Mouse (Mus musculus): ENCODE results near the gene Kirrel3. TPM values are rescaled to one million over a fixed set of nuclear protein-coding genes. Genes with fewer than 3 reads are reported as not detected.
A peak's percentile ranks its signal among the peaks of the same experiment; 100 is the strongest.

Kirrel3 gene
- total and polyA plus RNA-seq, 2 experiments from 2014 or later, result 0.29 to 0.42 TPM

DNA sequence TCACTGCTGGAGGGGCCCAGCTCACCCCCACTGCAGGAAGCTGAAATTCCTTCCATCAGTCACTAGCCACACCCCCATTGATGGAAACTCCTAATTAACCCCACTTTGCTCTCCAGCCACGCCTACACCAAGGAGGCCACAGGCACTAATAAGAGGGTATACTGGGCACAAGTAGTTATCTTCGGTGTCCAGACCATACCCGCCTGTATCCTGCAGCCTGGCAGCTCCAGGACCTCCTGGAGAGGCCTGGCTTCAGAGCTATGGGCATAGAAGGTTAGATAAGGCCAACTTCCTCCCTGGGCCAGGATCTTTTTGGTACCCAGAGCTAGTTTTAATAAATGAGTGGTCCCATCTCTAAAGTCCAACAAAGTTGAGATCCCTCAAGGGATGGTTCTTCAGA is 503.0 kb downstream of the Kirrel3 start:
- no peak overlapping the region for H3K27ac ChIP-seq (ENCODE audit: low read depth)
- H3K27me3 ChIP-seq (ENCODE audit: control insufficient read depth, insufficient read depth, low read length), result no peaks in the 10 kb centered on the region
- 86% methylated on average over 3 of the region's 3 CpGs for WGBS
- no peak overlapping the region for H3K4me2 ChIP-seq (ENCODE audit: low read depth, low read length)
- H3K4me1 ChIP-seq (ENCODE audit: control insufficient read depth, insufficient read depth), result peaks cover 8% of the 10 kb centered on the region
- no peaks in the 10 kb centered on the region for H3K9me3 ChIP-seq (replicated peaks; ENCODE audit: control insufficient read depth, low read length)
- no peak overlapping the region for H3K4me3 ChIP-seq (ENCODE audit: low read depth, low read length)
- ATAC-seq (ENCODE audit: insufficient read depth, low read depth) (no peak), DNase-seq (ENCODE audit: low spot score) (no peak)
- H3K9ac ChIP-seq (replicated peaks; ENCODE audit: low read depth, low read length), result no peak overlapping the region
- TF ChIP-seq CTCF (IDR thresholded peaks at IDR 0.05; ENCODE audit: low read depth) (no peak), EP300 (IDR thresholded peaks at IDR 0.05; ENCODE audit: low read depth) (no peak)
- H3K36me3 ChIP-seq (replicated peaks; ENCODE audit: control insufficient read depth, insufficient read depth, low read length), result no peaks in the 10 kb centered on the region

DNA sequence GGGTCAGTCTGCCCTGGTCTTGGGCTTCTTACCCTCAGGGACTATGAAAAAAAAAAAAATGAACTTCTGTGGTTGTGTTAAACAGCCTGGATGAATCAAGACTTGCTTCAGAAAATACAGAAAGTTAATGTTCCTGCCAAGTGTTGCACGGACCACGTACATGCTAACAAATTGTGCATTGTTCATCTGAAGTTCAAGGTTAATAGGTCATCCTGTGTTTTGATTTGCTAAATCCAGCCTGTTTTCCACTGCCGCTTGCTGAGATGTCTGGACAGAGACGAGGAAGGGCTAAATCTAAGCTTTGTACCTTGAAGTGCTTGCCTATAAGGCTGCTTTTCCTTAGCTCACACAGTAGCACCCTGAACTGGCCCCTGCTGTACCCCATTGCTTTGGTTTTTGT is 506.5 kb downstream of the Kirrel3 start:
- Histone ChIP-seq H3K27ac (ENCODE audit: low read depth) (peak overlapping the region; percentile 89; the same call in 1 of the 2 replicates), H3K9me3 (replicated peaks; ENCODE audit: control insufficient read depth, low read length) (no peaks in the 10 kb centered on the region), H3K4me3 (ENCODE audit: low read depth, low read length) (no peak overlapping the region), H3K4me2 (ENCODE audit: low read depth, low read length) (no peak overlapping the region), H3K9ac (replicated peaks; ENCODE audit: low read depth, low read length) (no peak overlapping the region), H3K4me1 (ENCODE audit: control insufficient read depth, insufficient read depth) (peaks cover 27% of the 10 kb centered on the region), H3K27me3 (ENCODE audit: control insufficient read depth, insufficient read depth, low read length) (no peaks in the 10 kb centered on the region), H3K36me3 (replicated peaks; ENCODE audit: control insufficient read depth, insufficient read depth, low read length) (no peaks in the 10 kb centered on the region)
- TF ChIP-seq CTCF (IDR thresholded peaks at IDR 0.05; ENCODE audit: low read depth), result no peak
- no peak for TF ChIP-seq EP300 (IDR thresholded peaks at IDR 0.05; ENCODE audit: low read depth)
- 49% methylated on average over 4 of the region's 4 CpGs for WGBS
- ATAC-seq (ENCODE audit: insufficient read depth, low read depth) (no peak), DNase-seq (ENCODE audit: low spot score) (peak; percentile 65)

DNA sequence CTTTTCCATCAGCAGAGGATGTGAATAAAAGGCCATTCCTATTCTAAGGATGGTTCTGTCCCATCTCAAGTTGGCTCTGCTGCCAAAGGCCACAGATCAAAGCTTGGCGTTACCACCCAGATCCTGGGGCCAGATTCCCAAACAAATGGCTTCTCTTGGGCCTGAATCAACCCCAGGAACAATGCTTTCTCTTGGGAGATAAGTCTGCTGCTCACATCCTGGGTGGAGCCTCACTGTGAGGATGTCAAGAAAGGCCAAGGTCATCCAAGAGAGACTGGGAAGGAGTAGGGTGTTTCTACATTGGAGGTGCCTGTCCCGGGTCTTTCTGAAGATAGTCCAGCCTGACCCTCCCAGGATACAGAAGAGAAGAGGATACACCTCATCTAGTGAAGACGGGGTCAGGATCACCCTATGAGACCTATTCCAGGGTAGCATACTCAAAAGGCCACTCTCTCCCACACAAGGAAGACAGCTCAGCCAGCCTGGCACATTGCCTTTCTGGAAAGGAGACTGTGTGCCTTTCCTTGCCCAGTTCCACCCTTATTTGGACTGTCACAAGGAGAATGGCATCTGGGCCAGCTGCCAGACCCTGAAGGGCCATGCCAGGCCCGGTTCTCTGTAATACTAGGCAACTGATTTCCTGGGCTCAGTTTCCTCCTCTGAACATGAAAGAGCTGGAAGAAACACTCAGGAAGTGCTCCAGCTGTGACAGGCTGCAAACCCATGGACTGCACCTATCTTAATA is 507.9 kb downstream of the Kirrel3 start:
- Histone ChIP-seq H3K9me3 (replicated peaks; ENCODE audit: control insufficient read depth, low read length) (no peaks in the 10 kb centered on the region), H3K27me3 (ENCODE audit: control insufficient read depth, insufficient read depth, low read length) (no peaks in the 10 kb centered on the region), H3K4me3 (ENCODE audit: low read depth, low read length) (no peak overlapping the region), H3K9ac (replicated peaks; ENCODE audit: low read depth, low read length) (no peak overlapping the region), H3K4me2 (ENCODE audit: low read depth, low read length) (no peak overlapping the region), H3K36me3 (replicated peaks; ENCODE audit: control insufficient read depth, insufficient read depth, low read length) (no peaks in the 10 kb centered on the region), H3K27ac (ENCODE audit: low read depth) (peak overlapping the region; percentile 89), H3K4me1 (ENCODE audit: control insufficient read depth, insufficient read depth) (peaks cover 38% of the 10 kb centered on the region)
- WGBS, result 28% methylated on average over 4 of the region's 4 CpGs
- DNase-seq (ENCODE audit: low spot score) (peak; percentile 73), ATAC-seq (ENCODE audit: insufficient read depth, low read depth) (peak; percentile 86)
- no peak; the same call in 1 of the 2 replicates for TF ChIP-seq EP300 (IDR thresholded peaks at IDR 0.05; ENCODE audit: low read depth)
- TF ChIP-seq CTCF (IDR thresholded peaks at IDR 0.05; ENCODE audit: low read depth), result no peak

DNA sequence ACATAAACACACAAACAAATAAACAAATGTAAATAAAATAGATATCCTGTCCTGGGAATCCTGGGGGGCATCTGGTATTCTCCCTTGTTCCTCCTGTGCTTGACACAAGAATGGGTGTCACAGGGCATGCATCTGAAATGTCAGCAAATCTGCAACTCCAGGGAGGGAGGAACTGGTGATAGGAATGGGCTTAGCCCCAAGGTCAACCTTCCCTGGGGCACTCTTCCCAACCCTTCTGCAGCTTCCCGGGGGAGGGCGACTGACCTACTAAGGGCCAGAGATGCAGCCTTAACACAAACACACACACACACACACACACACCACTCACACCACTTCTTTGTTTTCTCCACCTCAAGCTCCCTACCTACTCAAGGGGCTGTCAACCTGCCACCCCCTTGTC is 509.4 kb downstream of the Kirrel3 start:
- Histone ChIP-seq H3K27ac (ENCODE audit: low read depth) (peak overlapping the region; percentile 89; the same call in 1 of the 2 replicates), H3K4me1 (ENCODE audit: control insufficient read depth, insufficient read depth) (peaks cover 45% of the 10 kb centered on the region)

DNA sequence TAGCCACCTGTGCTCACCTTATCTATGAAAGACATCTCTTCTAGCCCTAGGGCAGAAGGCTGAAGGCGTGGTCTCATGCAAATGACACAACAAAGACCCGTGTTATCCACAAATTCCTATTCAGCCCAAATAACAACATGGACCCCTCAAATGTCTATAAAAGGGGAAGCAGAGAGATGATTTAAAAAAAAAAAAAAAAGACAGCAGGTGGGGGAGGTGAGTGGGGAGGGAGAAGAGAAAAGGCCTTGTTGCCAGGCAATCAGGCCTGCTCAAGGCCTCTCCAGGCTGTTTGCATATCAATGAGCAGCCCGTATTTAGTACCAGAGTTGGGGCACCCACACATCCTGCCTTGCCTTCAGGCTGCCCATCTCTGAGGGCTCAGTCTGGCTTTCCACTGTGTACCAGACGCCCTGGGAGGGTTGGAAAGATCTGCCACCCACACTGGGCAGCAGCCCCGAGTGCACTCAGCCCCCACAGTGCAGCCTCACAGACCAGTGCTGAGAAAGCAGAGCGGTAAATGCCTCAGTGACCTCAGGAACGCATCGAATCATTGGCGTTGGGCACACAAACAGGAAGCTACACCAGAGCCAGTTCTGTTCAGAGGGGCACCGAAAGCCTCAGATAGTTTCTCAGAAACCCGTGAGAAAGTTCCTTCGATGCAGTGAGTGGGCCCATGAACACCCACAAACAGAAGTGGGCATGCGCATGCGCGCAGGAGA is 510.1 kb downstream of the Kirrel3 start:
- no peak for ATAC-seq (ENCODE audit: insufficient read depth, low read depth)

More for the DNA sequence above, 509.4 kb downstream of the Kirrel3 start:
- no peak overlapping the region for H3K4me3 ChIP-seq (ENCODE audit: low read depth, low read length)
- no peaks in the 10 kb centered on the region for H3K36me3 ChIP-seq (replicated peaks; ENCODE audit: control insufficient read depth, insufficient read depth, low read length)
- TF ChIP-seq CTCF (IDR thresholded peaks at IDR 0.05; ENCODE audit: low read depth) (no peak), EP300 (IDR thresholded peaks at IDR 0.05; ENCODE audit: low read depth) (no peak)
- H3K27me3 ChIP-seq (ENCODE audit: control insufficient read depth, insufficient read depth, low read length), result no peaks in the 10 kb centered on the region
- H3K9ac ChIP-seq (replicated peaks; ENCODE audit: low read depth, low read length), result no peak overlapping the region
- no peaks in the 10 kb centered on the region for H3K9me3 ChIP-seq (replicated peaks; ENCODE audit: control insufficient read depth, low read length)
- ATAC-seq (ENCODE audit: insufficient read depth, low read depth) (no peak), DNase-seq (ENCODE audit: low spot score) (no peak)
- no peak overlapping the region for H3K4me2 ChIP-seq (ENCODE audit: low read depth, low read length)
- WGBS, result 46% methylated on average over 2 of the region's 2 CpGs

More for the DNA sequence above, 510.1 kb downstream of the Kirrel3 start:
- DNase-seq (ENCODE audit: low spot score), result no peak
- Histone ChIP-seq H3K36me3 (replicated peaks; ENCODE audit: control insufficient read depth, insufficient read depth, low read length) (no peaks in the 10 kb centered on the region), H3K27me3 (ENCODE audit: control insufficient read depth, insufficient read depth, low read length) (no peaks in the 10 kb centered on the region), H3K4me3 (ENCODE audit: low read depth, low read length) (no peak overlapping the region), H3K27ac (ENCODE audit: low read depth) (no peak overlapping the region), H3K9me3 (replicated peaks; ENCODE audit: control insufficient read depth, low read length) (no peaks in the 10 kb centered on the region), H3K4me2 (ENCODE audit: low read depth, low read length) (no peak overlapping the region), H3K9ac (replicated peaks; ENCODE audit: low read depth, low read length) (no peak overlapping the region), H3K4me1 (ENCODE audit: control insufficient read depth, insufficient read depth) (peaks cover 45% of the 10 kb centered on the region)
- WGBS, result 70% methylated on average over 15 of the region's 15 CpGs
- TF ChIP-seq CTCF (IDR thresholded peaks at IDR 0.05; ENCODE audit: low read depth), result no peak
- TF ChIP-seq EP300 (IDR thresholded peaks at IDR 0.05; ENCODE audit: low read depth), result no peak
